Mouse (Mus musculus): ENCODE data around the gene Sh3glb2. TPM values are rescaled to one million over a fixed set of nuclear protein-coding genes. Genes with fewer than 3 reads are reported as not detected.

The Sh3glb2 gene
- polyA plus RNA-seq, 1 experiment = 39.7 TPM

DNA sequence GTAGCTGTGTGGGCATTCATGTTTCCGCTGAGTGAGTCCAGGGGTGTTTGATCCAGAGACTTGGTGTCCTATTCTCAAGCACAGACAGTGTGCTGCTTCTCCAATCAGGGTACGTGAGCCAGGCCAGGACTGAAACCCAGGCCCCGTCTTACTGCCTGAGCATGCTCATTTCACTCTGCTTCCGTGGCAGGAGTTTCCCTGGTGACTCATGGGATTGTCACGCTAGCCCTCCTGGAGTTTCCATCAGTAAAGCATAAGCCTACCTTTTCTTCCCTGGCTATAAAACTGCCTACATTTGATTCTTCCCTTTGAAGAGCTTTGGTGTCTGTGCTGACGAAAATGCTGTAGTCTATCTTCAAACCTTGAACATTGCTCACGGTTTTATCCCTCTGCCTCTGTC is 36.0 kb downstream of the Sh3glb2 start:
- Histone ChIP-seq H3K4me1 (ENCODE audit: control insufficient read depth, insufficient read depth, low read length) (peaks cover 4% of the 10 kb centered on the region; the same call in 1 of the 2 replicates), H3K27ac (ENCODE audit: insufficient read depth, low read length) (peak overlapping the region; percentile 44; the same call in 1 of the 2 replicates), H3K4me3 (ENCODE audit: insufficient read depth, low read length) (no peak overlapping the region)
- TF ChIP-seq CTCF (IDR thresholded peaks at IDR 0.05; ENCODE audit: borderline replicate concordance, insufficient read depth, low read length) (no peak), POLR2A (IDR thresholded peaks at IDR 0.05; ENCODE audit: low read depth, low read length) (no peak; the same call in 1 of the 2 replicates)

DNA sequence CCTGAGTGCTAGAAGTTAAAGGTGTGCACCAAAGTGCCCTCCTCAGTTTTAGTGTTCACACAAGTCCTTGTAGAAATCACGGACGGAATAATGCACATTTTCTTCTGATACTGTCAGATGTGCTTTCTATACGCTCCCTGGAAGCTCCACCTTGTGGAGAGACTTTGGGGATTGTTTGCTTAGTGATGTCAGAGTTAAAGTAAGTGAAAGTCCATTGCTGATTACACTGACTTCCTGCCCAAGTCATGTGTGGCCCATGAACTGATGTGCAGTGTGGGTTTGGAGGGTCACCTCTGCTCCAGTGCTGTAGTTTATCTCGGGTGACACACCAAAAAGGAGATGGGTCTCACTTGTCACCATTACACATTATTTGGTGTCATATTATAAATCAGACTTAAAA is 39.9 kb downstream of the Sh3glb2 start:
- Histone ChIP-seq H3K27ac (ENCODE audit: insufficient read depth, low read length) (no peak overlapping the region), H3K4me1 (ENCODE audit: control insufficient read depth, insufficient read depth, low read length) (peaks cover 4% of the 10 kb centered on the region; the same call in 1 of the 2 replicates), H3K4me3 (ENCODE audit: insufficient read depth, low read length) (no peak overlapping the region)
- TF ChIP-seq POLR2A (IDR thresholded peaks at IDR 0.05; ENCODE audit: low read depth, low read length) (no peak), CTCF (IDR thresholded peaks at IDR 0.05; ENCODE audit: borderline replicate concordance, insufficient read depth, low read length) (no peak)

- TF ChIP-seq CTCF (IDR thresholded peaks at IDR 0.05; ENCODE audit: borderline replicate concordance, insufficient read depth, low read length) (no peak), POLR2A (IDR thresholded peaks at IDR 0.05; ENCODE audit: low read depth, low read length) (no peak)
- H3K27ac ChIP-seq (ENCODE audit: insufficient read depth, low read length) = no peak overlapping the region
- no peaks in the 10 kb centered on the region for H3K4me1 ChIP-seq (ENCODE audit: control insufficient read depth, insufficient read depth, low read length)
- no peak overlapping the region for H3K4me3 ChIP-seq (ENCODE audit: insufficient read depth, low read length)
Measured at GRCm38 (mm10) chr2:30316955-30317354, 42.2 kb downstream of the Sh3glb2 start.

- Histone ChIP-seq H3K4me1 (ENCODE audit: control insufficient read depth, insufficient read depth, low read length) (no peaks in the 10 kb centered on the region), H3K4me3 (ENCODE audit: insufficient read depth, low read length) (no peak overlapping the region), H3K27ac (ENCODE audit: insufficient read depth, low read length) (no peak overlapping the region)
- TF ChIP-seq CTCF (IDR thresholded peaks at IDR 0.05; ENCODE audit: borderline replicate concordance, insufficient read depth, low read length) (no peak), POLR2A (IDR thresholded peaks at IDR 0.05; ENCODE audit: low read depth, low read length) (no peak)
Measured at GRCm38 (mm10) chr2:30316136-30316535, 43.0 kb downstream of the Sh3glb2 start.

- H3K27ac ChIP-seq (ENCODE audit: insufficient read depth, low read length) = no peak overlapping the region
- no peaks in the 10 kb centered on the region for H3K4me1 ChIP-seq (ENCODE audit: control insufficient read depth, insufficient read depth, low read length)
- no peak overlapping the region for H3K4me3 ChIP-seq (ENCODE audit: insufficient read depth, low read length)
- TF ChIP-seq CTCF (IDR thresholded peaks at IDR 0.05; ENCODE audit: borderline replicate concordance, insufficient read depth, low read length) (no peak), POLR2A (IDR thresholded peaks at IDR 0.05; ENCODE audit: low read depth, low read length) (no peak)
Measured at GRCm38 (mm10) chr2:30311481-30311880, 47.7 kb downstream of the Sh3glb2 start.

DNA sequence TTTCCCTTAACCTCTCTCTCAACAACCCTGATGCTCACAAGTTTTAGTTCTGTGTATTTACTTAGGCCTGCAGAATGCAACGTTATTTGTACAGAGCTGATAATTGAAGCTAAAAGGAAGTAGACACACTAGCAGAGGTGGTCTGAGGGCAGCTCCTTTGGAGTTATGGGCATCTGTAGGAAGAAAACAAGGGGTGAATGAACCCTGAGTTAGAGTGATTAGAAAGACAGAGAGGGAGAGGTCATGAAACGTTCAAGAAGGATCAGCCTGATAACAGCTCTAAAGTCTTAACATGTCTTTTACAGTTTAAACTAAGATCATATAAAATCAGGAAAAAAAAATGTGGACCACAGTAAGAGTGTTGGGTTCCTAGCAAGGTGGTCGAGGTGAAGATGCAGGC is 49.8 kb downstream of the Sh3glb2 start:
- Histone ChIP-seq H3K4me3 (ENCODE audit: insufficient read depth, low read length) (no peak overlapping the region), H3K27ac (ENCODE audit: insufficient read depth, low read length) (no peak overlapping the region), H3K4me1 (ENCODE audit: control insufficient read depth, insufficient read depth, low read length) (no peaks in the 10 kb centered on the region)
- no peak for TF ChIP-seq CTCF (IDR thresholded peaks at IDR 0.05; ENCODE audit: borderline replicate concordance, insufficient read depth, low read length)
- no peak for TF ChIP-seq POLR2A (IDR thresholded peaks at IDR 0.05; ENCODE audit: low read depth, low read length)

GRCm38 (mm10) chr2:30306087-30306486 is 53.0 kb downstream of the Sh3glb2 start:
- no peak overlapping the region for H3K27ac ChIP-seq (ENCODE audit: insufficient read depth, low read length)
- H3K4me3 ChIP-seq (ENCODE audit: insufficient read depth, low read length) = no peak overlapping the region
- no peaks in the 10 kb centered on the region for H3K4me1 ChIP-seq (ENCODE audit: control insufficient read depth, insufficient read depth, low read length)
- TF ChIP-seq POLR2A (IDR thresholded peaks at IDR 0.05; ENCODE audit: low read depth, low read length) (no peak), CTCF (IDR thresholded peaks at IDR 0.05; ENCODE audit: borderline replicate concordance, insufficient read depth, low read length) (no peak)

DNA sequence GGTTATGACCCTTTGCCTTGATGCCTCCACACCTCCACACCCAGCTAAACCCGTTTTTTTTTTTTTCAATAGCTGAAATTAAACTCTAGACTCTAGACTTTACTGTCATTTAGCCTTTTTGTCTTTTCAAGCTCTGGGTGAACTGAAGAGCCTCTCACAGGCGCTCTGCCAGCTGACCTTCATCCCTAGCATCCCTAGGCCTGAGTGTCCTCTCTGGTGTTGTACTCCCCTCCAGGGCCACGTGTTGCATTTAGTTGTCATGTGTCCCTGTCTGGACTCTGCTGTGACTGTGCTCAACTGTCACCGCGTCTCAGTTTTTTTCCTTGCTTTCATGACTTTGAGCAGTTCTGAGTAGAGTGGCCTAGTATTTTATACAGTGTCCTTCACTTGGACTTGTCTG is 59.2 kb downstream of the Sh3glb2 start:
- TF ChIP-seq POLR2A (IDR thresholded peaks at IDR 0.05; ENCODE audit: low read depth, low read length) (no peak), CTCF (IDR thresholded peaks at IDR 0.05; ENCODE audit: borderline replicate concordance, insufficient read depth, low read length) (no peak)
- H3K4me3 ChIP-seq (ENCODE audit: insufficient read depth, low read length) = no peak overlapping the region
- no peak overlapping the region for H3K27ac ChIP-seq (ENCODE audit: insufficient read depth, low read length)
- no peaks in the 10 kb centered on the region for H3K4me1 ChIP-seq (ENCODE audit: control insufficient read depth, insufficient read depth, low read length)

DNA sequence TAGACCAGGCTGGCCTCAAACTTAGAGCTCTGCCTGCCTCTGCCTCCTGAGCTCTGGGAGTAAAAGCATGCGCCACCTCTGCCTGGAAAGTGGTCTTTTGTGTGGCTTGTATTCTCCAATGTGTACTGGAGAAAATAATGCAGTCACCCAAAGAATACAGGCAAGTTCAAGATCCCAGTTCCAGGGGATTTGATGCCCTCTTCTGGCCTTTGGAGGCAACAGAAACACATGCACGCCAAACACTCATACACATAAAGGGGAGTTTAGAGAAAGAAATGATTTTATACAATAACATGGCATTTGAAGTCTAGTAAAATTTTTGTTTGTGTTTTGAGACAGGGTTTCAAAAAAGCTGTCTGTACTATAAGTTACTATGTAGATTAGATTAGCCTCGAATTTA is 59.6 kb downstream of the Sh3glb2 start:
- Histone ChIP-seq H3K4me3 (ENCODE audit: insufficient read depth, low read length) (no peak overlapping the region), H3K27ac (ENCODE audit: insufficient read depth, low read length) (no peak overlapping the region), H3K4me1 (ENCODE audit: control insufficient read depth, insufficient read depth, low read length) (no peaks in the 10 kb centered on the region)
- TF ChIP-seq POLR2A (IDR thresholded peaks at IDR 0.05; ENCODE audit: low read depth, low read length) = no peak
- no peak for TF ChIP-seq CTCF (IDR thresholded peaks at IDR 0.05; ENCODE audit: borderline replicate concordance, insufficient read depth, low read length)

Other genes with a start within 250 kb of the Sh3glb2 start
- 15.2 and 21.4 TPM in 2 replicates for gene Zer1, start 234.8 kb downstream of the Sh3glb2 start, polyA plus RNA-seq (2011; ENCODE audit: insufficient read length, low read depth, missing spikeins)
- 39.8 and 41.0 TPM in 2 replicates for gene Tbc1d13, start 225.6 kb downstream of the Sh3glb2 start, polyA plus RNA-seq (2011; ENCODE audit: insufficient read length, low read depth, missing spikeins)
- gene Endog, start 187.8 kb downstream of the Sh3glb2 start, polyA plus RNA-seq (2011; ENCODE audit: insufficient read length, low read depth, missing spikeins) = 4.7 and 6.2 TPM in 2 replicates
- gene Spout1, start 180.9 kb downstream of the Sh3glb2 start, polyA plus RNA-seq (2011; ENCODE audit: insufficient read length, low read depth, missing spikeins) = 20.7 and 22.8 TPM in 2 replicates
- 4.7 and 5.2 TPM in 2 replicates for gene Kyat1, start 153.5 kb downstream of the Sh3glb2 start, polyA plus RNA-seq (2011; ENCODE audit: insufficient read length, low read depth, missing spikeins)
- gene Lrrc8a, start 121.6 kb downstream of the Sh3glb2 start, polyA plus RNA-seq (2011; ENCODE audit: insufficient read length, low read depth, missing spikeins) = 40.7 and 41.7 TPM in 2 replicates
- gene Gm28035, start 118.8 kb downstream of the Sh3glb2 start, polyA plus RNA-seq (2011; ENCODE audit: insufficient read length, low read depth, missing spikeins) = 2.3 and 5.8 TPM in 2 replicates
- gene Phyhd1, start 93.1 kb downstream of the Sh3glb2 start, polyA plus RNA-seq (2011; ENCODE audit: insufficient read length, low read depth, missing spikeins) = 81.8 and 101 TPM in 2 replicates
- 37.7 and 57.8 TPM in 2 replicates for gene Gm28038, start 78.3 kb downstream of the Sh3glb2 start, polyA plus RNA-seq (2011; ENCODE audit: insufficient read length, low read depth, missing spikeins)
- gene Dolk, start 73.0 kb downstream of the Sh3glb2 start, polyA plus RNA-seq (2011; ENCODE audit: insufficient read length, low read depth, missing spikeins) = 20.0 and 20.7 TPM in 2 replicates
- 49.0 and 53.0 TPM in 2 replicates for gene Nup188, start 72.9 kb downstream of the Sh3glb2 start, polyA plus RNA-seq (2011; ENCODE audit: insufficient read length, low read depth, missing spikeins)
- gene Miga2, start 4.9 kb upstream of the Sh3glb2 start, polyA plus RNA-seq (2011; ENCODE audit: insufficient read length, low read depth, missing spikeins) = 15.9 and 16.4 TPM in 2 replicates
- 26.6 and 33.8 TPM in 2 replicates for gene Dolpp1, start 32.9 kb upstream of the Sh3glb2 start, polyA plus RNA-seq (2011; ENCODE audit: insufficient read length, low read depth, missing spikeins)
- 22.3 and 29.1 TPM in 2 replicates for gene Crat, start 56.5 kb upstream of the Sh3glb2 start, polyA plus RNA-seq (2011; ENCODE audit: insufficient read length, low read depth, missing spikeins)
- 126 and 137 TPM in 2 replicates for gene Ptpa, start 56.7 kb upstream of the Sh3glb2 start, polyA plus RNA-seq (2011; ENCODE audit: insufficient read length, low read depth, missing spikeins)
- 17.1 and 18.1 TPM in 2 replicates for gene Ier5l, start 114.9 kb upstream of the Sh3glb2 start, polyA plus RNA-seq (2011; ENCODE audit: insufficient read length, low read depth, missing spikeins)
- gene Cstad, start 235.7 kb upstream of the Sh3glb2 start, polyA plus RNA-seq (2011; ENCODE audit: insufficient read length, low read depth, missing spikeins) = 2.8 and 3.4 TPM in 2 replicates

Measured in embryonic fibroblast, embryonic 13.5 days (primary cell).